Mouse (Mus musculus) adrenal gland, postnatal 14 days (tissue): Measurements from ENCODE around the gene Tpte. TPM values are rescaled to one million over a fixed set of nuclear protein-coding genes. Genes with fewer than 3 reads are reported as not detected.

ENCODE experiments used
- DNase-seq: peaks from one replicate; pipeline ENCODE4 v3.0.0; 2021; ENCODE audit warnings: mixed read lengths
- total RNA-seq: library from RNA; stranded (reverse); gene quantifications from 2 replicates; pipeline ENCODE4 v1.2.3, GENCODE M21; 2021

Gene Tpte
- total RNA-seq, 1 experiment from 2014 or later, result not detected

DNA sequence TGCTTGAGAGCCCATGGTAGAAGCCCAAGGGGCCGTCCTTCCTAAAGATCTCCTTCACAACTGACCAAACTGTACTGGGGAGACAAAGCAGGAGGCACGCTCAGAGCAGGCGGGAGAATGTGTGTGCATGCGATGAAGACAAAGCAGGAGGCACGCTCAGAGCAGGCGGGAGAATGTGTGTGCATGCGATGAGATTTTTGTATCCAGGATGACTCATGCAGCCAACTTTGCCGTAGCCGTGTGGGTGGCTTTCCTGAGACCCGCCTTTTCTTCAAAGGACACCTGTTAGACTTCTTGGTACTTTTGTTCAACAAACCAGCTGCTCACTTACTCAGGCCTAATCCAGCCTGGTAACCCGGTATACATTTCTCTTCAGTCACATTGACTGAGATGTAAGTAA, 97.7 kb downstream of the Tpte start:
- DNase-seq, result no peak

DNA sequence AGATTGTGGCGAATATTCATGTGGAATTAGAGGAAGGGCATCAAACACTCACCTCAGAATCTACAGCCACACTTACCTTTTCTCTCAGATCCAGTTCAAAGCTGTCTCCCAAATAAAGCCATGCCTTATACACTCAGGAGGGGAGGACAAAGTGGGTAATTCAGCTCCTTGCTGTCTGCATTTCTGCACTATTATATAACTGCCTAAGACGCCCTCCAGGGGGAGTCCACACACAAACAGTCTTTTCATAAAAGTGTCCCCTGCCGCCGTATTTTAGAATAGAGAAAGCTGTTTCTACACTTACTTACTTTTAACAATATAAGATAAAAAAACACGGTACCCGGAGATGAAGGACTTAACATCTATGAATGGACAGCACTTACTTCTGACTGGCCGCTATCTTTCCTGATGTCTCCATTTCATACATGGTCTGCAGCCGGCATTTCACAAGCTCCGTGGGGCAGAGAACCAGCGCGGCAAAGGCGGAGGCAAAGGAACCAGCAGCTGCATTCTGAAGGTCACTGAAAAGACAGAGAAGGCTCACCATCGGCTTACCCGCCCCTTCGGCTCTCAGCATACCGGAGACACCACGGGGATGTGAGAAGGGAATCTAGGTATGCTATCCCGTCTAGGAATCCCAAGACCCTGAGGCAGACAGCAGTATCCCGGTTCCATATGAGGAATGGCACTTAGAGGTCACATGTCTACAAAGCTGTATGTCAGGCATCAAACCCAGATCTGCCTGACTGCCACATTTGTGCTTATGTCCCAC, 99.8 kb downstream of the Tpte start:
- DNase-seq, result no peak

DNA sequence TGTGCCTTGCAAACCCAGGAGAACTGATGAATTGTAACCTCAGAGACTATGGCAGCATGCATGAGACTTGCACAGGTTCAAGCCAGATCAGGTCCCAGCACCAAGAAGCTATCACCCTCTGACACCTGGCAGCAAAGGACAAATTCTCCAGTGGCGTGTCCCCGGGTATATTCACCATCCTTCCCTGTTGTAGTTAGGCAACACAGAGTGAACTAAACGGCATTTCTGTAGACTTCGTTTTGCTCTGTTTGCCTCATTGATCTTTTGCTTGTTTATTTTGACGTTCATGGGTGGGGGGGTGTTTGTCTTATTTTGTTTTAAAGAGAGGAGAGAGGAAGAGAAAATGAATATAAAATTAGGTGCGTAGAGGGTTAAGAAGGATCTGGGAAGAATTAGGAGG, 101.9 kb downstream of the Tpte start:
- DNase-seq, result no peak

DNA sequence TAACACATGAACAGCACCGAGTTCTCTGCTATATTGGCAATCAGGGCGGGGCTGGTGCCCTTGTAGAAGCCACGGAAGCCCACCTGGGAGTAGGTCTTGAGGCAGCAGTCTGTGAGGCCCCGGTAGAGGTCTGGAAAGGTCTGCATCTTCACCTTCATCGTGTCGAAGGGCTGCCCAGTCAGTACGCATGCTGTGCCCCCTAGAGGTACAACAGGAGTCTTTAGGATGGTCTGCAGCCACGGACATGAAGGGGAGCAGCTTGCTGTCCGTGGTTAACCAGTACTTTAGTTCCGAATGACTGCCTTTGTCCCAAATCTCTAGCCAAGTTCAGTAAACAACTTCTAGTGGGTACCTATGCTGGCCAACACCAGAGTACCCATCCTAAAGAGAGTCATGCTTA, 106.6 kb downstream of the Tpte start:
- no peak for DNase-seq

GRCm38 (mm10) chr8:22390766-22391463, 107.7 kb downstream of the Tpte start:
- DNase-seq, result no peak

GRCm38 (mm10) chr8:22394471-22394870, 111.2 kb downstream of the Tpte start:
- DNase-seq, result no peak

- DNase-seq, result no peak
These were observed 112.0 kb downstream of the Tpte start for GRCm38 (mm10) chr8:22395256-22395655.

GRCm38 (mm10) chr8:22397811-22398141, 114.5 kb downstream of the Tpte start:
- DNase-seq, result no peak

GRCm38 (mm10) chr8:22398142-22398951, 115.1 kb downstream of the Tpte start, which contains the start of gene Slc25a15:
TSS of gene Slc25a15 (minus strand) at chr8:22398597.
- peak; percentile 97 for DNase-seq

DNA sequence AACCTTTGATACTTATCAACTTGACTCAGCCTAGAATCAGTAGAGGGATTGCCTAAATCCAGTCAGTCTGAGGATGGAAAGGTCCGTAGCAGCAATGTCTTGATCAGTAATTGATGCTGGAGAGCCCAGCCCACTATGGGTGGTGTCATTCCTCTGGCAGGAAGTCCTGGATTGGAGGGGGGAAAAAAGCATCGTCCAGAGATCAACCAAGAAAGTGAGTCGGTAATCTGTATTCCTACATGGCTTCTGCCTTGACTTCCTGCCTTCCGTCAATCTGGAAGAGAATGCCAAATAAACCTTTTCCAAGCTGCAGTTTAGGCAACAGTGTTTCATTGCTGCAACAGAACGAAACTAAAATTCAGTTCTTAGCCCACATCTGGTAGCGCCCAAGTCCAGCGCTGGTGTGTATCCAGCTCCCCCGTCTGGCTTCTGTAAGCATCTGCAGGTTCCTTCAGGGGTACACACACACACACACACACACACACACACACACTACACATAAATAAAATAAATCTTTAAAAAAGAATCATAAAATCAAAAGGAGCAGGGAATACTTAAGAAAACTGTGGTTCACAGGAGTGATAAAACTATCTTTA, 116.1 kb downstream of the Tpte start:
- peak; percentile 22 for DNase-seq

DNA sequence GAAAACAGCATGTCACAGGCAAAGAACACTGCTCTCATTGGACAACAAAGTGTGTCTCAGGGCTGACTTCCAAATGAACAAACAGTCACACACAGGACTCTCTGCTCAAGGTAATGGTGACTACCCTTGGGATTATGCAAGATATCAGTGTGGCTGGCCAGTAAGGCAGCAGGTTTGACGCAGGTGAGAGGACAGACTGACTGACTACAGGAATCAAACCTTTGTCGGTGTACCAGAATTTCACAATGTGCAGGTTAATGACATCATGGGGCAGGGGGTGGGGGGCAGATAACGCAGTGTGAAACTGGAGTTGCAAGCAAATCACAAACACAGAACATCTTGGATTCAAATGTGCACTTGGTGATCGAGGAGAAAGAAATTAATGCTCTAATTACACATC, 117.4 kb downstream of the Tpte start:
- no peak for DNase-seq

GRCm38 (mm10) chr8:22403235-22403634, 120.0 kb downstream of the Tpte start:
- no peak for DNase-seq

- no peak for DNase-seq
These were observed 122.5 kb downstream of the Tpte start for GRCm38 (mm10) chr8:22405733-22406132.

DNA sequence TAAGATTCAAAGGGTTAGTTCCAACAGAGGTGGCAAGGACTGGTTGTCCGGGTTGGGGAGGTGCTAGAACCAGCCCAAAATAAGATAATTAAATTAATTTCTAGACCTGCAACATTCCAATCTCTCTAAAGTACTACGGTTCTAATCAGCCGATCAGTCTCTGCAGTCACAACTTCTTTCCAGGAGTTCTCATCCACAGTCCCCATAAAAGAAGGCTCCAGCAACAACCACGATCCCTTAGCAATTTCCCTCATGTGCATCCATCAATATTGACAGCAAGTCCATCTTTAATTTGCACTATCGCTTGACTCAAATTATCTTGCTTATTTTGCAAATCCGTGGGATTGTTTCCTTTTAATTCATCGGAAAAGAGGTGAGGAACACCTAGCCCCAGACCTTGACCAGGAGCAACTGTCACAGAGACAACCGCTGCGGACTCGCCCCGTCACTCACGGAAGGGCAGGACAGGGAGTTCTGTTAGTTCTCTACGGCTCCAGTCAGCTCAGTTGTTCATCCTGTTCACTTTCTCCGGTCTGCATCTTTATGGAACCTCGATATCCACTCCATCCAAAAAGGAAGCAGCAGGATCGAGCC, 127.5 kb downstream of the Tpte start:
- no peak for DNase-seq

GRCm38 (mm10) chr8:22411282-22411702, 128.1 kb downstream of the Tpte start, which contains the start of gene Mrps31:
TSS of gene Mrps31 (plus strand) at chr8:22411361.
- DNase-seq, result peak; percentile 87

GRCm38 (mm10) chr8:22411971-22412370, 128.7 kb downstream of the Tpte start:
- no peak for DNase-seq

Other genes starting within 250 kb of the Tpte start
- gene Atp7b, start 223.1 kb upstream of the Tpte start, total RNA-seq, result 2.2 and 3.0 TPM in 2 replicates
- gene Alg11, start 222.7 kb upstream of the Tpte start, total RNA-seq, result 34.3 and 34.6 TPM in 2 replicates
- gene Nek5, start 158.4 kb upstream of the Tpte start, total RNA-seq, result 1.9 and 2.1 TPM in 2 replicates
- 3.9 and 5.2 TPM in 2 replicates for gene Nek3, start 117.0 kb upstream of the Tpte start, total RNA-seq
- gene Ckap2, start 97.6 kb upstream of the Tpte start, total RNA-seq, result 13.2 and 13.3 TPM in 2 replicates
- gene Vps36, start 90.6 kb upstream of the Tpte start, total RNA-seq, result 31.0 and 34.5 TPM in 2 replicates
- 5.5 and 7.8 TPM in 2 replicates for gene Thsd1, start 56.1 kb upstream of the Tpte start, total RNA-seq
- gene Slc25a15, start 115.2 kb downstream of the Tpte start, total RNA-seq, result 15.3 and 38.6 TPM in 2 replicates
- gene Mrps31, start 127.9 kb downstream of the Tpte start, total RNA-seq, result 50.0 and 51.9 TPM in 2 replicates